Mouse (Mus musculus): ENCODE results near the gene Ghrh. TPM values are rescaled to one million over a fixed set of nuclear protein-coding genes. Genes with fewer than 3 reads are reported as not detected.
A peak's percentile ranks its signal among the peaks of the same experiment; 100 is the strongest.

Gene Ghrh
- polyA plus RNA-seq, 1 experiment from 2014 or later, result not detected

GRCm38 (mm10) chr2:157306091-157307032, 40.9 kb downstream of the Ghrh start:
- H3K27ac ChIP-seq, result peak overlapping the region; percentile 72
- H3K4me3 ChIP-seq (replicated peaks), result no peak overlapping the region
- peaks cover 96% of the 10 kb centered on the region for H3K36me3 ChIP-seq
- peak; percentile 78; the same call in 1 of the 2 replicates for ATAC-seq (ENCODE audit: insufficient number of reproducible peaks, insufficient read depth, low FRiP score, low TSS enrichment, low read depth)
- H3K9ac ChIP-seq (replicated peaks), result no peak overlapping the region
- H3K9me3 ChIP-seq, result no peaks in the 10 kb centered on the region
- H3K4me2 ChIP-seq, result no peak overlapping the region
- 65% methylated on average over 7 of the region's 7 CpGs for WGBS
- peaks cover 18% of the 10 kb centered on the region for H3K4me1 ChIP-seq (replicated peaks)
- H3K27me3 ChIP-seq, result no peaks in the 10 kb centered on the region

- Histone ChIP-seq H3K4me3 (replicated peaks) (no peak overlapping the region), H3K27ac (no peak overlapping the region), H3K4me1 (replicated peaks) (peaks cover 15% of the 10 kb centered on the region), H3K27me3 (no peaks in the 10 kb centered on the region), H3K9me3 (no peaks in the 10 kb centered on the region), H3K9ac (replicated peaks) (no peak overlapping the region), H3K36me3 (peaks cover 94% of the 10 kb centered on the region), H3K4me2 (no peak overlapping the region)
- ATAC-seq (ENCODE audit: insufficient number of reproducible peaks, insufficient read depth, low FRiP score, low TSS enrichment, low read depth), result no peak
- 79% methylated on average over 9 of the region's 9 CpGs for WGBS
Observed at GRCm38 (mm10) chr2:157303096-157303495, 44.2 kb downstream of the Ghrh start.

DNA sequence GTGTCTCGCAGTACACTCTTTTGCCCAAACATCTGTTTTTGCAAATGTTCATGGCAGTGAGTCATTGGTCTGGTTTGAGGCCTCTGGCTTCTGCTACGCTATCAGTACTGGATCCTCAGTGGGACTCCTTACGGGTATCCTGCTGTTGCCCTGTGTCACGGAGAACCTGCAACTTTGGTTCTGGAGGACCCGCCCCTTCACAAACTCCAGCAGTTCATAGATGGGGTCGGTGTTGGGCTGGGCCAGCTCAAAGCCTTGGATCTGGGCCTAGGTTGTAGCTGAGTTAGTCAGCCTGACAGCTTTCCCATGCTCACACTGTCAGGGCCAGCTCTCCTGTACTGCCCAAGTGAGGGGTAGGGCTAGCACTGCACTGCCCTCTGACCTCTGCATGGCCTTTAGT, 47.3 kb downstream of the Ghrh start:
- Histone ChIP-seq H3K4me1 (replicated peaks) (no peaks in the 10 kb centered on the region), H3K36me3 (peaks cover 97% of the 10 kb centered on the region), H3K27me3 (no peaks in the 10 kb centered on the region), H3K4me3 (replicated peaks) (no peak overlapping the region), H3K4me2 (no peak overlapping the region), H3K9me3 (no peaks in the 10 kb centered on the region), H3K9ac (replicated peaks) (no peak overlapping the region), H3K27ac (no peak overlapping the region)
- ATAC-seq (ENCODE audit: insufficient number of reproducible peaks, insufficient read depth, low FRiP score, low TSS enrichment, low read depth), result no peak
- 93% methylated on average over 6 of the region's 6 CpGs for WGBS

DNA sequence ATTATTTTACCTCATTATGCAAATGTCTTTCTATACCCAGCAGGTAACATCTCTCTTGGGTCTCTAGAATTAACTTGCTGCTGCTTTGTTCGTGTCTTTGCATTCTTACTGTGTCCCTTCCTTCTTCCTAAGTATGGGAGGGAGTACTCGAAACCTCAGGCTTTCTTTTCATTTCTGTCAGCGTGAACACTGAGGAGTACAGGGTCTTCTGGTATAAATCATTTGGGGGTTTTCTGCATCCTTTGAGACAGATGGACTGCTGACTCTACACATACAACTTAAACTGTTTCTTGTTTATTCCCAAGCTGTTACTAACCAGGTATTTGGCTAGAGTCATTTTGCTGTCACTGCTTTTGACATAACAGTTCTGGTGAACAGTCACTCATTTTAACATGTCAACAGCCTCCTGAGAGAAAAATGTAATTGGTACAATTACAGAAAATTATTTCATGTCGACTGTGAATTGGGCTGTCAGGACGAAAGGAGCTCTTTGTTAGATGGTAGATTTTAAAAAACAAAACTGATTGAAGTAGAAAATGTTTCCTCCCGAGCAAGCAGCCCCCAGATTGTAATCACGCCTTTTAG, 51.1 kb downstream of the Ghrh start:
- H3K27ac ChIP-seq, result no peak overlapping the region
- no peaks in the 10 kb centered on the region for H3K27me3 ChIP-seq
- no peak overlapping the region for H3K4me2 ChIP-seq
- peaks cover 95% of the 10 kb centered on the region for H3K36me3 ChIP-seq
- H3K4me1 ChIP-seq (replicated peaks), result no peaks in the 10 kb centered on the region
- ATAC-seq (ENCODE audit: insufficient number of reproducible peaks, insufficient read depth, low FRiP score, low TSS enrichment, low read depth), result no peak
- H3K9ac ChIP-seq (replicated peaks), result no peak overlapping the region
- no peak overlapping the region for H3K4me3 ChIP-seq (replicated peaks)
- 82% methylated on average over 7 of the region's 7 CpGs for WGBS
- H3K9me3 ChIP-seq, result no peaks in the 10 kb centered on the region

- Histone ChIP-seq H3K9me3 (no peaks in the 10 kb centered on the region), H3K4me3 (replicated peaks) (no peak overlapping the region), H3K4me2 (no peak overlapping the region), H3K4me1 (replicated peaks) (no peaks in the 10 kb centered on the region), H3K27me3 (no peaks in the 10 kb centered on the region), H3K36me3 (peaks cover 94% of the 10 kb centered on the region), H3K9ac (replicated peaks) (no peak overlapping the region), H3K27ac (no peak overlapping the region)
- 25% methylated on average over 2 of the region's 2 CpGs for WGBS
- ATAC-seq (ENCODE audit: insufficient number of reproducible peaks, insufficient read depth, low FRiP score, low TSS enrichment, low read depth), result no peak
Observed at GRCm38 (mm10) chr2:157292093-157292492, 55.2 kb downstream of the Ghrh start.

- 94% methylated on average over 5 of the region's 5 CpGs for WGBS
- ATAC-seq (ENCODE audit: insufficient number of reproducible peaks, insufficient read depth, low FRiP score, low TSS enrichment, low read depth), result no peak
- no peaks in the 10 kb centered on the region for H3K4me1 ChIP-seq (replicated peaks)
- H3K4me2 ChIP-seq, result no peak overlapping the region
- H3K36me3 ChIP-seq, result peaks cover 96% of the 10 kb centered on the region
- no peak overlapping the region for H3K4me3 ChIP-seq (replicated peaks)
- no peaks in the 10 kb centered on the region for H3K9me3 ChIP-seq
- no peak overlapping the region for H3K27ac ChIP-seq
- no peaks in the 10 kb centered on the region for H3K27me3 ChIP-seq
- no peak overlapping the region for H3K9ac ChIP-seq (replicated peaks)
Observed at GRCm38 (mm10) chr2:157288996-157289395, 58.3 kb downstream of the Ghrh start.

- Histone ChIP-seq H3K4me2 (no peak overlapping the region), H3K9me3 (no peaks in the 10 kb centered on the region), H3K9ac (replicated peaks) (no peak overlapping the region), H3K27me3 (no peaks in the 10 kb centered on the region), H3K27ac (peak overlapping the region; percentile 53; the same call in 1 of the 2 replicates), H3K36me3 (peaks cover 96% of the 10 kb centered on the region), H3K4me1 (replicated peaks) (no peaks in the 10 kb centered on the region), H3K4me3 (replicated peaks) (no peak overlapping the region)
- no peak for ATAC-seq (ENCODE audit: insufficient number of reproducible peaks, insufficient read depth, low FRiP score, low TSS enrichment, low read depth)
- 25% methylated on average over 3 of the region's 3 CpGs for WGBS
Observed at GRCm38 (mm10) chr2:157287542-157287941, 59.8 kb downstream of the Ghrh start.

DNA sequence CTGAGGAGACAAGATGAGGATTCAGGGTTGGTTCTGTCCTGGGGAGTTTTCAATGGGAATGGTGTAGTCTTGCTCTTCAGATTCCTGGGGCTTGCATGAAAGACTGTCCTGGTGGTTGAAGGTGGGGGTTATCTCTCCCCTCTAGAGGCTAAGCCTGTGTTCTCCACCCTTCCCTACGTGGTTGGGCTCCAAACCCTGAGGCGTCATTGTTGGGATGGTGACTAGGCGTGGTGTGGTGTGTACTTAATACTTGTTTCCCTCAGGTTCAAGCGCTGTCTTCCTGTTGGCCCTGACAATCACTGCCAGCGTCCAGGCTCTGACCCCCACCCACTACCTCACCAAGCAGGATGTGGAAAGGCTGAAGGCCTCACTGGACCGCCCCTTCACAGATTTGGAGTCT, 64.0 kb downstream of the Ghrh start:
- Histone ChIP-seq H3K4me1 (replicated peaks) (peaks cover 13% of the 10 kb centered on the region), H3K9me3 (no peaks in the 10 kb centered on the region), H3K4me2 (no peak overlapping the region), H3K27me3 (no peaks in the 10 kb centered on the region), H3K36me3 (peaks cover 65% of the 10 kb centered on the region), H3K27ac (no peak overlapping the region), H3K4me3 (replicated peaks) (no peak overlapping the region), H3K9ac (replicated peaks) (no peak overlapping the region)
- no peak for ATAC-seq (ENCODE audit: insufficient number of reproducible peaks, insufficient read depth, low FRiP score, low TSS enrichment, low read depth)
- WGBS, result 92% methylated on average over 6 of the region's 6 CpGs

Other genes with a start within 250 kb of the Ghrh start
- 25.6 and 27.3 TPM in 2 replicates for gene Samhd1, start 212.2 kb downstream of the Ghrh start, polyA plus RNA-seq (2016; fragmentation: Nextera tagmentation; extraction: Ambion mirVana)
- gene Rbl1, start 143.0 kb downstream of the Ghrh start, polyA plus RNA-seq (2016; fragmentation: Nextera tagmentation; extraction: Ambion mirVana), result 27.7 and 28.0 TPM in 2 replicates
- gene Rpn2, start 68.5 kb downstream of the Ghrh start, polyA plus RNA-seq (2016; fragmentation: Nextera tagmentation; extraction: Ambion mirVana), result 266 and 271 TPM in 2 replicates
- gene Mroh8, start 68.0 kb downstream of the Ghrh start, polyA plus RNA-seq (2016; fragmentation: Nextera tagmentation; extraction: Ambion mirVana), result 0.84 and 0.91 TPM in 2 replicates
- 77.7 and 79.4 TPM in 2 replicates for gene Manbal, start 20.1 kb upstream of the Ghrh start, polyA plus RNA-seq (2016; fragmentation: Nextera tagmentation; extraction: Ambion mirVana)
- 30.3 and 35.3 TPM in 2 replicates for gene Src, start 70.9 kb upstream of the Ghrh start, polyA plus RNA-seq (2016; fragmentation: Nextera tagmentation; extraction: Ambion mirVana)
- gene Nnat, start 212.6 kb upstream of the Ghrh start, polyA plus RNA-seq (2016; fragmentation: Nextera tagmentation; extraction: Ambion mirVana), result 1,818 and 1,932 TPM in 2 replicates
- gene Blcap, start 223.8 kb upstream of the Ghrh start, polyA plus RNA-seq (2016; fragmentation: Nextera tagmentation; extraction: Ambion mirVana), result 68.7 and 69.3 TPM in 2 replicates

All from limb, embryonic 12.5 days (tissue).